Mouse (Mus musculus) megakaryocyte progenitor cell, adult 5-6 weeks (primary cell): ENCODE results near the gene Sfxn3. TPM values are rescaled to one million over a fixed set of nuclear protein-coding genes. Genes with fewer than 3 reads are reported as not detected.
A peak's percentile ranks its signal among the peaks of the same experiment; 100 is the strongest.

ENCODE experiments used
- ATAC-seq: replicated peaks from 2 replicates; pipeline ENCODE4 v1.8.0; 2016; ENCODE audit warnings: mild to moderate bottlenecking, moderate TSS enrichment, inconsistent platforms; ENCODE audit not compliant: poor library complexity
- total RNA-seq, 2 experiments: library from RNA; stranded (forward) in 1 of 2; stranded (reverse) in 1 of 2; fragments of 157-497, 149-512 nt in 1 of 2; fragments of 200-1000 nt in 1 of 2; gene quantifications; 2 replicates each; pipeline versions ENCODE4 v1.2.3 to v1.2.4; 2015 to 2017

The Sfxn3 gene
- total RNA-seq, 2 experiments from 2014 or later = 3.1 to 23.8 TPM

- ATAC-seq = peak; percentile 54
Measured at GRCm38 (mm10) chr19:45074580-45075322, 27.4 kb downstream of the Sfxn3 start, which contains the start of gene Kazald1. TSS of gene Kazald1 (plus strand) at chr19:45075241.

GRCm38 (mm10) chr19:45075323-45076035 lies 28.2 kb downstream of the Sfxn3 start:
- ATAC-seq = peak; percentile 21

GRCm38 (mm10) chr19:45076036-45076575 lies 28.8 kb downstream of the Sfxn3 start:
- no peak for ATAC-seq

- peak; percentile 24 for ATAC-seq
Measured at GRCm38 (mm10) chr19:45076586-45077510, 29.5 kb downstream of the Sfxn3 start.

GRCm38 (mm10) chr19:45077742-45078645 lies 30.7 kb downstream of the Sfxn3 start:
- ATAC-seq = no peak

- ATAC-seq = 0 out of 2 replicates have a peak, but pooled peaks have one; percentile 12
Measured at GRCm38 (mm10) chr19:45078971-45079764, 31.9 kb downstream of the Sfxn3 start.

GRCm38 (mm10) chr19:45079769-45080515 lies 32.6 kb downstream of the Sfxn3 start:
- ATAC-seq = peak; percentile 20

- no peak for ATAC-seq
Measured at GRCm38 (mm10) chr19:45080711-45081110, 33.4 kb downstream of the Sfxn3 start.

GRCm38 (mm10) chr19:45081279-45081678 lies 34.0 kb downstream of the Sfxn3 start:
- ATAC-seq = peak; percentile 39; the same call in 1 of the 2 replicates

- ATAC-seq = peak; percentile 51
Measured at GRCm38 (mm10) chr19:45081841-45082550, 34.7 kb downstream of the Sfxn3 start.

GRCm38 (mm10) chr19:45097868-45098267 lies 50.6 kb downstream of the Sfxn3 start:
- ATAC-seq = peak; percentile 72

- no peak for ATAC-seq
Measured at GRCm38 (mm10) chr19:45100486-45101270, 53.4 kb downstream of the Sfxn3 start.

- no peak for ATAC-seq
Measured at GRCm38 (mm10) chr19:45105591-45105990, 58.3 kb downstream of the Sfxn3 start.
